Mouse (Mus musculus) spleen, adult 2 months (tissue): ENCODE measurements around the gene Stox2. TPM values are rescaled to one million over a fixed set of nuclear protein-coding genes. Genes with fewer than 3 reads are reported as not detected.

Experiments
- DNase-seq, 2 experiments: peaks; one replicate each; pipeline versions ENCODE4 v3.0.0 to v3.0.0-alpha.2; 2012 to 2021; ENCODE audit warnings: low spot score in 2 of 2, low read depth in 1 of 2
- H3K27ac ChIP-seq: fragments of 200-500 bp; 2 replicates; pipeline ENCODE4 v1.5.1; 2012; ENCODE audit warnings: low read length, inconsistent platforms; ENCODE audit not compliant: insufficient read depth
- H3K27me3 ChIP-seq: fragments of 200-500 bp; 2 replicates; pipeline ENCODE4 v1.6.1; 2012; ENCODE audit warnings: mild to moderate bottlenecking, moderate library complexity, low read length, inconsistent platforms; ENCODE audit not compliant: control insufficient read depth, insufficient read depth
- H3K36me3 ChIP-seq: fragments of 200-500 bp; 2 replicates; pipeline ENCODE4 v1.6.1; 2012; ENCODE audit warnings: mild to moderate bottlenecking, low read length, inconsistent platforms; ENCODE audit not compliant: control insufficient read depth, insufficient read depth
- H3K4me1 ChIP-seq: fragments of 200-500 bp; 2 replicates; pipeline ENCODE4 v1.6.1; 2011; ENCODE audit warnings: inconsistent platforms; ENCODE audit not compliant: control insufficient read depth, insufficient read depth, insufficient read length
- H3K4me3 ChIP-seq: fragments of 200-500 bp; 2 replicates; pipeline ENCODE4 v1.5.1; 2011; ENCODE audit warnings: mild to moderate bottlenecking, inconsistent platforms; ENCODE audit not compliant: insufficient read depth, insufficient read length; ENCODE audit errors: extremely low read depth
- CTCF ChIP-seq: fragments of 200-500 bp; IDR thresholded peaks from 2 replicates; pipeline ENCODE4 v1.5.1; 2011; ENCODE audit warnings: mild to moderate bottlenecking, inconsistent platforms; ENCODE audit not compliant: insufficient read depth, insufficient read length, insufficient replicate concordance; ENCODE audit errors: extremely low read depth
- POLR2A ChIP-seq: fragments of 200-500 bp; IDR thresholded peaks from 2 replicates; pipeline ENCODE4 v1.6.1; 2011; ENCODE audit warnings: low read depth, low read length, inconsistent platforms
- WGBS: fragments of 180-500 bp; shearing (Covaris S2); methylation state at CpG from one replicate; pipeline ENCODE4 v1.1.7; 2018; 5-methylcytosine and 5-hydroxymethylcytosine counted together
- polyA plus RNA-seq: library from polyadenylated mRNA; depleted of rRNA; stranded (reverse); fragments of >200 nt; gene quantifications from 2 replicates; pipeline ENCODE4 v1.2.3, GENCODE M21; 2012

The Stox2 gene
- polyA plus RNA-seq, 1 experiment, result 0.50 TPM

GRCm38 (mm10) chr8:47218021-47218420, 228.1 kb downstream of the Stox2 start:
- TF ChIP-seq CTCF (no peak), POLR2A (no peak)
- Histone ChIP-seq H3K4me3 (no peak overlapping the region), H3K4me1 (no peaks in the 10 kb centered on the region), H3K36me3 (no peaks in the 10 kb centered on the region), H3K27ac (no peak overlapping the region), H3K27me3 (no peaks in the 10 kb centered on the region)
- no peak for DNase-seq
- 67% methylated on average over 8 of the region's 8 CpGs for WGBS

DNA sequence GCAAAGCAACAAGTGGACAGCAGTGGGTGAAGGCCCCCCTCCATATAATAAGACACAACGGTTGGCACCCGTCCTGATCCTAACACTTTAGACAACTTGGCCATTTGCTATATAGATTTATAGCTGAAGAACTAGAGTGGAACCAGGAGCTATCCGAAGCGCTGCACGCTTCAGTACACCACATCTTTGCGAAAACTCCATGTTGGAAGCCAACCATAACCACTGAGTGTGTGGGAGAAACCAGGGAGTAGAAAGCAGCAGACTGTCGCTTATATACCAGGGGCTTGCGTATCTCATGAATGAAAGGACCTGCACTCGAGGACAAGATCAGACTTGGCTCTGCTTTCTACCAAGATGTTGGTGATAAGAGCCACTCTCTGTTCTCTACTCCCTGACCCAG, 234.0 kb downstream of the Stox2 start:
- DNase-seq, result no peak
- 90% methylated on average over 9 of the region's 9 CpGs for WGBS
- no peaks in the 10 kb centered on the region for H3K36me3 ChIP-seq
- H3K4me3 ChIP-seq, result no peak overlapping the region
- H3K27me3 ChIP-seq, result no peaks in the 10 kb centered on the region
- H3K4me1 ChIP-seq, result no peaks in the 10 kb centered on the region
- no peak overlapping the region for H3K27ac ChIP-seq
- TF ChIP-seq CTCF, result no peak

DNA sequence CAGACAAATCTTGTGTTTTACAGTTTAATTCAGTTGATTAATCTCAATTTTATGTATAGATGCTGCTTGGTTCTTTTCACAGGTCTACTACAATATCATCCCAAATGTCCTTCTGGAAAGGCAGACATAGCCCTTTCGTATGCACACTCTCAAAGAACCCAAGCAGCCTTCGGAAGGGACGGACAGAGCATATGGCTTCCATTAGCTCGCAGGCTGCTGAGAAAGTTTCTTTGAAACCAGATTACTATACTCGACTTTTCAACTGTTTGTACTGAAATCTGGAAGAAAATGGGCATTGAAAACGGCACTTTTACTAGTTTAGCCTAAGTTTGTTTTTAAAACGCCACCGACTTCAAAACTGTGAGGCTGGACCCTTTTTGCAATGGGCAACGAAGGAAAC, 234.9 kb downstream of the Stox2 start:
- DNase-seq, result no peak
- WGBS, result 84% methylated on average over 9 of the region's 9 CpGs
- no peaks in the 10 kb centered on the region for H3K36me3 ChIP-seq
- no peaks in the 10 kb centered on the region for H3K4me1 ChIP-seq
- H3K27me3 ChIP-seq, result no peaks in the 10 kb centered on the region
- H3K27ac ChIP-seq, result no peak overlapping the region
- H3K4me3 ChIP-seq, result no peak overlapping the region
- no peak for TF ChIP-seq POLR2A

DNA sequence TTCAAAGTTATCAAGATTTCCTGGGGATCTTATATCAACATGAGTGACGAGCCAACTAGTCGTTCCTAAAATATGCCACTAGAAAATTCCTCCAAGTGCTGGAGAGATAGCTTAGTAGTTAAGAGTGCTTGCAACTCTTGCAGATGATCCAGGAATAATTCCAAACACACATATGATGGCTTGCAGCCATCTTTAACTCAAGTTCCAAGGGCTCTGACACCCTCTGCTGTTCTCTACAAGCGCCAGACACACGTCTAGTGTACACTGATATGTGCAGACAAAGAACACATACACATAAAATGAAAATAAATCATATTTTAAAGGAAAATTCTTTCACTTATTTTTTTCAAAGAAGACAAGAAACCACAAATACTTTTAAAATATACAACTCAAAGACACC, 237.9 kb downstream of the Stox2 start:
- DNase-seq, result no peak
- H3K4me3 ChIP-seq, result no peak overlapping the region
- H3K36me3 ChIP-seq, result no peaks in the 10 kb centered on the region
- TF ChIP-seq POLR2A (no peak), CTCF (no peak)
- WGBS, result 90% methylated on average over 4 of the region's 4 CpGs
- H3K27ac ChIP-seq, result no peak overlapping the region
- no peaks in the 10 kb centered on the region for H3K27me3 ChIP-seq
- H3K4me1 ChIP-seq, result no peaks in the 10 kb centered on the region

- Histone ChIP-seq H3K4me3 (no peak overlapping the region), H3K27me3 (no peaks in the 10 kb centered on the region), H3K36me3 (no peaks in the 10 kb centered on the region), H3K27ac (no peak overlapping the region), H3K4me1 (no peaks in the 10 kb centered on the region)
- no peak for DNase-seq
- TF ChIP-seq POLR2A (no peak), CTCF (no peak)
- 91% methylated on average over 8 of the region's 8 CpGs for WGBS
These were observed 239.4 kb downstream of the Stox2 start for GRCm38 (mm10) chr8:47206640-47207237.

DNA sequence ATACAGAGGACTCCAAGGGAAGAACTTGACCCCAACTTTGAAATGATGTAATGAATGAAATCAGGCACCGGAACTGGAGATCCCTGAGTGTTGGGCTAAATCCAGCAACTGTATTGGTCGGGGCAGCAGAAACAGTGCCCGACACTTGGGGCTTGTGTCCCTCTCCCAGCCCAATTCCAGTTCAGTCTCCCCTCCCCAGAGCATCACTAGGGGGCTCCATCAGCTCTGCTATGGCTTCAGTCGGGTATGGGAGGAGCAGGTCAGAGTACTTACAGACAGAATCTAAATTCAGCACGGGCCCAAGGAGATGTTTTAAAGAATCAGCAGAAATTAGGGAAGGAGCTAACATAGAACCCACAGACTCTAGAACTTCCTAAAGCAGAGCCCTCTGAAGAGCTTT, 240.7 kb downstream of the Stox2 start:
- H3K27ac ChIP-seq, result no peak overlapping the region
- no peaks in the 10 kb centered on the region for H3K36me3 ChIP-seq
- WGBS, result 73% methylated on average over 5 of the region's 5 CpGs
- no peak for DNase-seq
- H3K4me3 ChIP-seq, result no peak overlapping the region
- TF ChIP-seq POLR2A, result no peak
- TF ChIP-seq CTCF, result no peak
- H3K4me1 ChIP-seq, result no peaks in the 10 kb centered on the region
- no peaks in the 10 kb centered on the region for H3K27me3 ChIP-seq

GRCm38 (mm10) chr8:47196391-47196790, 249.8 kb downstream of the Stox2 start:
- WGBS, result 97% methylated on average over 1 of the region's 1 CpGs
- no peak for DNase-seq
- no peak for TF ChIP-seq POLR2A
- no peak for TF ChIP-seq CTCF
- Histone ChIP-seq H3K27ac (no peak overlapping the region), H3K36me3 (no peaks in the 10 kb centered on the region), H3K4me1 (0 out of 2 replicates have a peak, but pooled peaks cover 3% of the 10 kb centered on the region), H3K27me3 (no peaks in the 10 kb centered on the region), H3K4me3 (no peak overlapping the region)
